Mouse (Mus musculus): ENCODE data around the gene Slc6a2.

Slc6a2 gene

DNA sequence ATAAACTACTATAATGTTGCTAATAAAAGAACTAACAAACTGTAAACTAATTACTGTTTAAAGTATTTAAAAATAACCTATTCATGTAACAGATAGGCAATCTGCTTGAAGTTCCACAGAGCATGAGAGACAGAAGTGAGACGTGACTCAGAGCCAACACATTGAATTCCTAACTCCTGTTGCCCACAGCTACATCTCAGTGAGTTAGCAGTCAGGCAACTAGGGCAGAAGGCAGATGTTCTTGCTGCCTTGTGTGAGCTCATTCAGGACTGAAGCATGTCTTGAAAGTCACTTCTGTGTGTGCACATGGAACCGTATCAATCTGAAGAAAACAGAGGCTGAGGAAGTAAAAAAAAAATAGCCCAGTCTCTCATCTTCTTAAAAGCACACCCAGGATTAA is 80.4 kb downstream of the Slc6a2 start:
- DNase-seq, result no peak

DNA sequence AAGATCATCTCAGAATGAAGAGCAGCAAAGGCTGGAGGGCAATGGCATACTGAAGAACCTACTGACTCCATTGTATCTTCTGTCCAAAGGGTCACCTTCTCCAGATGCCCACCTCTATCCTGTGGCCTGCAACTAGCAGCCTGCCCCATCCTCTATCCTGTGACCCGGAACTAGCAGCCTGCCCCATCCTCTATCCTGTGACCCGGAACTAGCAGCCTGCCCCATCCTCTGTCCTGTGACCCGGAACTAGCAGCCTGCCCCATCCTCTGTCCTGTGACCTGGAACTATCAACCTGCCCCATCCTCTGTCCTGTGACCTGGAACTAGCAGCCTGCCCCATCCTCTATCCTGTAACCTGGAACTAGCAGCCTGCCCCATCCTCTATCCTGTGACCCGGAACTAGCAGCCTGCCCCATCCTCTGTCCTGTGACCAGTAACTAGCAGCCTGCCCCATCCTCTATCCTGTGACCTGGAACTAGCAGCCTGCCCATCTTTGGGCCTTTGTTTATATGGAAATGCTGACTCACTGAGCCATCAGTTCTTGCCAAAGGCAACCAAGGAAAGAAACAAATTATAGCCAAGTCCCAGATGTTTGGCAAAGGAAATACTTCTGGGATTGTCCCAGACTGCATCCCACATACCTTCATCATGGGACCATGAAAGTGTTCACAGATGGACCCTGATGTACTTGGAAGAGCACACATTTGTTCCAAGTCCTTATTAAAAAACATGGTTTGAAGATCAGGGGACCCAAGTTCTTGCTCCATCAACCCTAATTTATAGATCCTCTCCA is 81.1 kb downstream of the Slc6a2 start:
- peak; percentile 11 for DNase-seq

DNA sequence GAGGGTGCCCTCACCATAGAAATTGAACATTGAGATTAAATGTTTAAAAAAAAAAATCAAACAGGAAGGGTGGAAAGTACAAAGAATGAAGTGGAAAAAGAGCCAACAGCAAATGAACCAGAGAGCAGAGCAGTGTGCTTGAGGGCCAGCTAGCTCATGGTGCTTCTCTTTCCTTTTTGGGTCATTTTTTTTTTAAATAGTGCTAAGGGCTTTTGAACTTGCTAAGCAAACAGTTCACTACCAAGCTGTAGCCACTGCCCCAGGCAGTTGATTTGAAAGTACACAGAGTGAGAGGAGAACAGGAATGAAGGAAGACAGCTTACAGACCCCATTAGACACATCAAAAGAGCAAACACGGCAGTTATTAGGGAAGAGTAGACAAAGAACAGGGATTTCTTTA is 83.2 kb downstream of the Slc6a2 start:
- DNase-seq, result no peak

DNA sequence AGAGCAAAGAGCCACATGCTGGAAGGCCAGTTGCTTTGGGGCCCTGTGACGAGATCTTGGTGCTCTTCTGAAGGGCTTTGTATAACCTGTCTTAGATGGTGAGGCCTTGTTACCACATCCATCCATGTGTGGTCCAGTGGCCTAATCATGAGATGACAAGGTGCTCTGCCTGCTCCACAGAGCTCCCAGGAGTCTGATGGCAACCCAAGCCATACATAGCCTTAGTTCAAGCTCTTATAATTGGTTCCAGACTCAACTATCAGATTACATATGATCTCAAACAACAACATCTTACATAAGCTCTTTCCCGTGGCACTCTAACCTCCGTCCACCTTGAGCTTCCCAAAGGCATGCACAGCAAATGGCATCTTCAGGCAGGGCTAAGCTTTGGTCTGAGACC is 88.2 kb downstream of the Slc6a2 start, which contains the start of gene Ces1a:
Ces1a (minus strand) TSS at position 101 of the 400 bp plus-strand sequence.
- DNase-seq, result no peak

DNA sequence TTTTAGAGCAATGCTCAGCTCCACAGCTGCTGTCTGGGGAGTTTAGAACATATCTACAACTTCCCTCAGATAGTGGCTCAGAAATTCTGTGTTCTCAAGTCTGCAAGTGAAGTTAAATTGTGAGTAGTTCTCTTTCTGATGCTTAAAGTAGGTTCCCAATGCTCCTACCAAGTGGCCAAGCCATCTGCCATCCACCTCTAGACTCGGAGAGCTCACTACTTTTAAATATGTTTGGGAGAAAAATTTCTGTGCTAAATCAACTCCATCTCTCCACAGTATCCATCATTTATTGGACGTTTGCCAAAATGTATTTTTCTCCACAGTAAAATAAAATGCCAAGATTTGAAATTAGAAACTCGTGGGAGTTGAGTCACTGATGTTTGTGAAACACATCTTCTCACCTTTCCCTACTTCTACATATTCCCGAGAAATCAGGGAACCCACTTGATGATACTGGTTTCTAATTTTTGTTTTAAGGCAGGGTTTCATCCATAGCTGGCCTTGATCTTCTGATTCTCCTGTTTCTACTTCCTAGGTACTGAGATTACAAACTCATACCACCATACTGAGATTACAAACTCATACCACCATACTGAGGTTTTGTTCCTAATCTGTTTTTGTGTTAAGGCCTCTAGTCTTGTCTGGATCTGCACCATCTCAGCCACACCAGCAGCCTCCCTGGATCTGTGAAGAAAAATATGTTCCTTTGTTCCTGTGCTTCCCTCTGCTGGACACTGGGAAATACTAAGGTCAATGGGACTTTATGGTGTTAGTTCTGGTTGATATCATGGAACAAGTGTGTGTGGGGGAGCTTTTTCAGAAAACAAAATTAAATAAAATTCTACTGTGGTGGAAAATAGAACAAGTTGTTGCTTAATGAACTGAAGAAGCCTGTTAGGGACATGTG is 88.9 kb downstream of the Slc6a2 start:
- DNase-seq, result no peak

All from kidney, adult 11 months (tissue).